Mouse (Mus musculus) fibroblast of lung, adult 2 months (primary cell): ENCODE data around the gene Dars2.
"Not testable (repeated sequence)": the region's sequence is repeated elsewhere in the genome, so short reads cannot be mapped to it uniquely, and the experiment has no call there.

Experiments
- DNase-seq: peaks from one replicate; pipeline ENCODE4 v3.0.0-alpha.2; 2011; ENCODE audit warnings: low read depth

Dars2 gene

GRCm38 (mm10) chr1:161035281-161035785 lies 35.1 kb downstream of the Dars2 start:
- DNase-seq, result no peak

GRCm38 (mm10) chr1:161034435-161035280 lies 35.8 kb downstream of the Dars2 start, which contains the start of gene Zbtb37:
Gene Zbtb37 (minus strand): TSS chr1:161034849.
- peak; percentile 98 for DNase-seq

- no peak for DNase-seq
Measured at GRCm38 (mm10) chr1:161033856-161034434, 36.5 kb downstream of the Dars2 start.

- no peak for DNase-seq
Measured at GRCm38 (mm10) chr1:161032345-161032744, 38.1 kb downstream of the Dars2 start.

GRCm38 (mm10) chr1:161031881-161032280 lies 38.6 kb downstream of the Dars2 start:
- DNase-seq, result no peak

GRCm38 (mm10) chr1:161030058-161030457 lies 40.4 kb downstream of the Dars2 start:
- no peak for DNase-seq

- not testable (repeated sequence) for DNase-seq
Measured at GRCm38 (mm10) chr1:161028427-161028826, 42.0 kb downstream of the Dars2 start.

- no peak for DNase-seq
Measured at GRCm38 (mm10) chr1:161027196-161027595, 43.3 kb downstream of the Dars2 start.

- peak; percentile 75 for DNase-seq
Measured at GRCm38 (mm10) chr1:161025410-161026210, 44.8 kb downstream of the Dars2 start.

- DNase-seq, result no peak
Measured at GRCm38 (mm10) chr1:161020051-161020450, 50.4 kb downstream of the Dars2 start.

GRCm38 (mm10) chr1:161016378-161016777 lies 54.1 kb downstream of the Dars2 start:
- no peak for DNase-seq

GRCm38 (mm10) chr1:161010436-161010835 lies 60.0 kb downstream of the Dars2 start:
- no peak for DNase-seq

GRCm38 (mm10) chr1:161008038-161008437 lies 62.4 kb downstream of the Dars2 start:
- DNase-seq, result no peak

GRCm38 (mm10) chr1:161006471-161006870 lies 64.0 kb downstream of the Dars2 start:
- no peak for DNase-seq

- DNase-seq, result no peak
Measured at GRCm38 (mm10) chr1:161005526-161005925, 64.9 kb downstream of the Dars2 start.

GRCm38 (mm10) chr1:161004942-161005341 lies 65.5 kb downstream of the Dars2 start:
- no peak for DNase-seq

GRCm38 (mm10) chr1:160993851-160994250 lies 76.6 kb downstream of the Dars2 start:
- no peak for DNase-seq
